Mouse (Mus musculus): ENCODE measurements around the gene Fam71f2. TPM values are rescaled to one million over a fixed set of nuclear protein-coding genes. Genes with fewer than 3 reads are reported as not detected.

Fam71f2 gene
- total RNA-seq (2014; rRNA removed) (0.79 and 2.1 TPM in 2 replicates), polyA plus RNA-seq (2015; fragmentation: Nextera tagmentation; extraction: Ambion mirVana) (0.29 and 0.39 TPM in 2 replicates)

- Histone ChIP-seq H3K27ac (0 out of 2 replicates have a peak within 1 kb of the TSS, but pooled peaks have one; percentile 26), H3K4me2 (ENCODE audit: low read depth, low read length) (no peak within 1 kb of the TSS), H3K9ac (replicated peaks; ENCODE audit: low read length) (no peak within 1 kb of the TSS), H3K4me3 (ENCODE audit: low read length) (no peak within 1 kb of the TSS), H3K36me3 (ENCODE audit: insufficient read depth, low read length) (no peaks in the 10 kb centered on the region), H3K9me3 (ENCODE audit: low read length) (no peaks in the 10 kb centered on the region), H3K27me3 (ENCODE audit: insufficient read depth, low read length) (no peaks in the 10 kb centered on the region), H3K4me1 (ENCODE audit: insufficient read depth, low read length) (no peaks in the 10 kb centered on the region)
- TF ChIP-seq CTCF (IDR thresholded peaks at IDR 0.05; ENCODE audit: low read depth): no peak
- no peak for ATAC-seq
- WGBS: 89% methylated on average over 8 of the region's 8 CpGs
- DNase-seq (ENCODE audit: low spot score): no peak
Measured at GRCm38 (mm10) chr6:29279293-29279692, at the start of gene Fam71f2. Gene Fam71f2 (plus strand): TSS chr6:29279593.

- TF ChIP-seq CTCF (IDR thresholded peaks at IDR 0.05; ENCODE audit: low read depth): no peak
- Histone ChIP-seq H3K9ac (replicated peaks; ENCODE audit: low read length) (no peak overlapping the region), H3K4me3 (ENCODE audit: low read length) (no peak overlapping the region), H3K27ac (no peak overlapping the region), H3K9me3 (ENCODE audit: low read length) (no peaks in the 10 kb centered on the region), H3K36me3 (ENCODE audit: insufficient read depth, low read length) (no peaks in the 10 kb centered on the region), H3K27me3 (ENCODE audit: insufficient read depth, low read length) (no peaks in the 10 kb centered on the region), H3K4me2 (ENCODE audit: low read depth, low read length) (no peak overlapping the region), H3K4me1 (ENCODE audit: insufficient read depth, low read length) (no peaks in the 10 kb centered on the region)
- WGBS: 58% methylated on average over 6 of the region's 6 CpGs
- no peak for DNase-seq (ENCODE audit: low spot score)
- ATAC-seq: no peak
Measured at GRCm38 (mm10) chr6:29230386-29230785, 49.0 kb upstream of the Fam71f2 start.

DNA sequence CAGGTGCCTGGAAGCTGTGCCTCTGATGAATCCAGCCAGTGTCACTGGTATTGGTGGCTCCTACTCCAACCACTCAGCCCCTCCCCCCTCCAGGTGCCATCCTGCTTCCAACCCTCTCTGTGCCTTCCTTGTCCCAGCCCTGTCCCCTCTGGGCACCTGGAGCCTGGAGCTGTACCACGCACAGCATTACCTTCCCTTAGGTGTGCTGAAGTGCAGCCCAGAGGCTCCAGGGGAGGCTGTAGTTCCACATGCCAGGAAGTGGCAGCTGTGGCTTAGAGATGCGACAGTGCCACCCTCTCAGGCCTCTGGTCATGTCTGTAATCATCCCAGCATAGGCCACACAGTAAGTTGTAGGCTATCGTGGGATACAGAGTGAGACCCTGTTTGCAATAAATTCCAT is 47.6 kb upstream of the Fam71f2 start:
- Histone ChIP-seq H3K27ac (no peak overlapping the region), H3K9ac (replicated peaks; ENCODE audit: low read length) (no peak overlapping the region), H3K9me3 (ENCODE audit: low read length) (no peaks in the 10 kb centered on the region), H3K27me3 (ENCODE audit: insufficient read depth, low read length) (no peaks in the 10 kb centered on the region), H3K4me2 (ENCODE audit: low read depth, low read length) (no peak overlapping the region), H3K36me3 (ENCODE audit: insufficient read depth, low read length) (no peaks in the 10 kb centered on the region), H3K4me3 (ENCODE audit: low read length) (no peak overlapping the region), H3K4me1 (ENCODE audit: insufficient read depth, low read length) (no peaks in the 10 kb centered on the region)
- ATAC-seq (no peak), DNase-seq (ENCODE audit: low spot score) (no peak)
- no peak for TF ChIP-seq CTCF (IDR thresholded peaks at IDR 0.05; ENCODE audit: low read depth)
- 72% methylated on average over 3 of the region's 3 CpGs for WGBS

DNA sequence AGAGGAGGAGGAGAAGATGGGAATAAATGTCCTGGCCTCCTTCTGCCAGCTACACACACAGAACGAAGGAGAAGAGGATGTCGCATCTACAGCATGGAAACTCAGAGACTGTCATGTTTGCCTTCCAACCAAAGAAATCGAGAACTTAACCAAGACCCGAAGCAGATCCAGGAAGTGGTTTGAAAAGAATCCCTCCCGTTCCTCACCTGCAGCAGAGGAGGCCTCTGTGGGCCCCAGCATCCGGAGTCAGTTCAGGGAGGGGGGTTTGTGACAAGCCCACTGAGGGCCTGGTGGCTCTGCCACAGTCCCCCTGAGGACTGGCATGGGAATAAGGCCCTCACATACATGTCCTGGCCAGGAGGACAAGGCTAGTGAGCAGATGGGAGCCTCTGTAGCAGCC is 47.1 kb upstream of the Fam71f2 start:
- H3K9ac ChIP-seq (replicated peaks; ENCODE audit: low read length): no peak overlapping the region
- no peaks in the 10 kb centered on the region for H3K4me1 ChIP-seq (ENCODE audit: insufficient read depth, low read length)
- no peaks in the 10 kb centered on the region for H3K9me3 ChIP-seq (ENCODE audit: low read length)
- H3K4me3 ChIP-seq (ENCODE audit: low read length): no peak overlapping the region
- ATAC-seq (no peak), DNase-seq (ENCODE audit: low spot score) (no peak)
- no peaks in the 10 kb centered on the region for H3K36me3 ChIP-seq (ENCODE audit: insufficient read depth, low read length)
- H3K4me2 ChIP-seq (ENCODE audit: low read depth, low read length): no peak overlapping the region
- H3K27ac ChIP-seq: no peak overlapping the region
- no peaks in the 10 kb centered on the region for H3K27me3 ChIP-seq (ENCODE audit: insufficient read depth, low read length)
- WGBS: 82% methylated on average over 6 of the region's 6 CpGs
- TF ChIP-seq CTCF (IDR thresholded peaks at IDR 0.05; ENCODE audit: low read depth): no peak

DNA sequence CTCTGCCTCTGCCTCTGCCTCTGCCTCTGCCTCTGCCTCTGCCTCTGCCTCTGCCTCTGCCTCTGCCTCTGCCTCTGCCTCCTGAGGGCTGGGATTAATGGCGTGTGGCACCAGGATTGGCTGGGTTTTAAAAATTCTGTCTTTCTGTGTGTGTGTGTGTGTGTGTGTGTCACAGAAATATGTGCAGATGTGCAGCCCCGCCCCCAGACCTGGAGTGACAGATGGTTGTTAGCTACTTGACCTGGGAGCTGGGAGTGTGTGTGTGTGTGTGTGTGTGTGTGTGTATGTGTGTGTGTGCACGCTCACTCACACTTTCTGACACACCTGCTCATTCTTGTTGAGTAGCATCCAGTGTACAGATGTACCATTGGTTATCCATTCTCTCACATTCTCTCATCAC is 45.7 kb upstream of the Fam71f2 start:
- ATAC-seq: no peak
- no peaks in the 10 kb centered on the region for H3K4me1 ChIP-seq (ENCODE audit: insufficient read depth, low read length)
- WGBS: 76% methylated on average over 3 of the region's 3 CpGs
- H3K4me2 ChIP-seq (ENCODE audit: low read depth, low read length): no peak overlapping the region
- no peak overlapping the region for H3K9ac ChIP-seq (replicated peaks; ENCODE audit: low read length)
- no peaks in the 10 kb centered on the region for H3K9me3 ChIP-seq (ENCODE audit: low read length)
- DNase-seq (ENCODE audit: low spot score): no peak
- TF ChIP-seq CTCF (IDR thresholded peaks at IDR 0.05; ENCODE audit: low read depth): no peak
- H3K36me3 ChIP-seq (ENCODE audit: insufficient read depth, low read length): no peaks in the 10 kb centered on the region
- no peak overlapping the region for H3K27ac ChIP-seq
- no peaks in the 10 kb centered on the region for H3K27me3 ChIP-seq (ENCODE audit: insufficient read depth, low read length)
- H3K4me3 ChIP-seq (ENCODE audit: low read length): no peak overlapping the region

GRCm38 (mm10) chr6:29234272-29234671 is 45.1 kb upstream of the Fam71f2 start:
- H3K27me3 ChIP-seq (ENCODE audit: insufficient read depth, low read length): no peaks in the 10 kb centered on the region
- H3K4me1 ChIP-seq (ENCODE audit: insufficient read depth, low read length): no peaks in the 10 kb centered on the region
- TF ChIP-seq CTCF (IDR thresholded peaks at IDR 0.05; ENCODE audit: low read depth): peak; percentile 73
- H3K4me3 ChIP-seq (ENCODE audit: low read length): no peak overlapping the region
- no peaks in the 10 kb centered on the region for H3K9me3 ChIP-seq (ENCODE audit: low read length)
- H3K4me2 ChIP-seq (ENCODE audit: low read depth, low read length): no peak overlapping the region
- WGBS: 44% methylated on average over 8 of the region's 8 CpGs
- H3K9ac ChIP-seq (replicated peaks; ENCODE audit: low read length): no peak overlapping the region
- peak; percentile 48 for DNase-seq (ENCODE audit: low spot score)
- peak; percentile 48; the same call in 1 of the 2 replicates for ATAC-seq
- no peaks in the 10 kb centered on the region for H3K36me3 ChIP-seq (ENCODE audit: insufficient read depth, low read length)
- no peak overlapping the region for H3K27ac ChIP-seq

DNA sequence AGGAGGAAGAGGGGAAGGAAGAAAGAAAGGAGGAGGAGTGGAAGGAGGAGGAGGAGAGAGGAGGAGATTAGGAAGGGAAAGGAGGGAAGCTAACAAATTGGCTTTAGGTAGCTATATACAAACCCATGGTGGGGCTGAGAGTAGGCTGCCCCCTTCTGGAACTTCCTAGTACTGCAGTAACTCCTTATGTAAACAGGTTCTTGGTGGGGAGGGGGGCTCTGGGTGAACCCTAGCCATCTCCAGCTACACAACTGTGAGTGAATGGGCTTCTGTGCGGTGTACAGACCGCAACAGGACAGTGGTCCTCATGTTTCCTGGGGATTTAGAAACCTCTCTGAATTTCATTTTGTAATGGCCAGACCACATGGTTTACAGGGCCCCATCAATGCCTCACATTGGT is 38.6 kb upstream of the Fam71f2 start:
- Histone ChIP-seq H3K4me2 (ENCODE audit: low read depth, low read length) (no peak overlapping the region), H3K27ac (no peak overlapping the region), H3K9me3 (ENCODE audit: low read length) (no peaks in the 10 kb centered on the region), H3K9ac (replicated peaks; ENCODE audit: low read length) (no peak overlapping the region), H3K27me3 (ENCODE audit: insufficient read depth, low read length) (no peaks in the 10 kb centered on the region), H3K4me3 (ENCODE audit: low read length) (no peak overlapping the region), H3K4me1 (ENCODE audit: insufficient read depth, low read length) (no peaks in the 10 kb centered on the region), H3K36me3 (ENCODE audit: insufficient read depth, low read length) (no peaks in the 10 kb centered on the region)
- 43% methylated on average over 2 of the region's 2 CpGs for WGBS
- ATAC-seq (peak; percentile 21; the same call in 1 of the 2 replicates), DNase-seq (ENCODE audit: low spot score) (peak; percentile 55)
- peak; percentile 63 for TF ChIP-seq CTCF (IDR thresholded peaks at IDR 0.05; ENCODE audit: low read depth)
